Mouse (Mus musculus) ES-E14 (cell line): ENCODE results near the gene Dhx30. TPM values are rescaled to one million over a fixed set of nuclear protein-coding genes. Genes with fewer than 3 reads are reported as not detected.
A peak's percentile ranks its signal among the peaks of the same experiment; 100 is the strongest.
"Not testable (repeated sequence)": the region's sequence is repeated elsewhere in the genome, so short reads cannot be mapped to it uniquely, and the experiment has no call there.

ENCODE experiments used
- DNase-seq: peaks from one replicate; pipeline ENCODE4 v3.0.0-alpha.2; 2013; ENCODE audit warnings: low read depth, low spot score
- H3K27ac ChIP-seq: 2 replicates; pipeline ENCODE4 v1.5.1; 2012; ENCODE audit warnings: low read depth, mild to moderate bottlenecking, low read length, moderate library complexity, mixed read lengths; ENCODE audit not compliant: poor library complexity, insufficient read depth, severe bottlenecking
- H3K36me3 ChIP-seq: 2 replicates; pipeline ENCODE4 v1.6.1; 2012; ENCODE audit warnings: mild to moderate bottlenecking, low read length, moderate library complexity, mixed read lengths; ENCODE audit not compliant: control insufficient read depth, poor library complexity, insufficient read depth, severe bottlenecking
- H3K4me1 ChIP-seq, 2 experiments: fragments of 150-350 bp in 1 of 2; sonication (generic) in 1 of 2; 2 replicates each; pipeline ENCODE4 v1.6.1; 2012; ENCODE audit warnings: low read length in 2 of 2, mild to moderate bottlenecking in 1 of 2, mixed read lengths in 1 of 2; ENCODE audit not compliant: control insufficient read depth in 2 of 2, insufficient read depth in 2 of 2, poor library complexity in 1 of 2
- H3K4me3 ChIP-seq, 2 experiments: fragments of 150-350 bp in 1 of 2; sonication (generic) in 1 of 2; 2 replicates each; pipeline ENCODE4 v1.5.1; 2012; ENCODE audit warnings: low read length in 2 of 2, low read depth in 1 of 2, mild to moderate bottlenecking in 1 of 2, mixed read lengths in 1 of 2; ENCODE audit not compliant: insufficient read depth in 1 of 2, poor library complexity in 1 of 2, severe bottlenecking in 1 of 2
- H3K9ac ChIP-seq: 2 replicates; pipeline ENCODE4 v1.6.1; 2012; ENCODE audit warnings: low read depth, mild to moderate bottlenecking, low read length, mixed read lengths; ENCODE audit not compliant: poor library complexity, insufficient read depth, severe bottlenecking
- H3K9me3 ChIP-seq: fragments of 150-350 bp; sonication (generic); 2 replicates; pipeline ENCODE4 v1.6.1; 2012; ENCODE audit warnings: low read depth, mild to moderate bottlenecking, low read length; ENCODE audit not compliant: control insufficient read depth, insufficient read depth
- CHD2 ChIP-seq: IDR thresholded peaks from 2 replicates; pipeline ENCODE4 v1.6.1; 2014; ENCODE audit warnings: mild to moderate bottlenecking, low read depth, low read length, inconsistent platforms
- HCFC1 ChIP-seq: IDR thresholded peaks from 2 replicates; pipeline ENCODE4 v1.6.1; 2012; ENCODE audit warnings: low read length, inconsistent platforms, borderline replicate concordance; ENCODE audit not compliant: insufficient read depth
- MAFK ChIP-seq: IDR thresholded peaks from 2 replicates; pipeline ENCODE4 v1.6.1; 2014; ENCODE audit warnings: mild to moderate bottlenecking, low read depth, low read length, inconsistent platforms; ENCODE audit not compliant: insufficient read depth
- ZC3H11A ChIP-seq: IDR thresholded peaks from 2 replicates; pipeline ENCODE4 v1.6.1; 2012; ENCODE audit warnings: low read depth, mild to moderate bottlenecking, inconsistent platforms, low read length, borderline replicate concordance
- ZNF384 ChIP-seq: IDR thresholded peaks from 2 replicates; pipeline ENCODE4 v1.6.1; 2012; ENCODE audit warnings: low read depth, low read length, inconsistent platforms
- in situ Hi-C, 2 experiments: fragments of 600-800 bp; cut with MboI; formaldehyde crosslinking; loops; one replicate each; pipeline ENCODE4 v1.15.1; 2025; ENCODE audit warnings: low sequenced_read_pairs in 2 of 2, inconsistent platforms in 1 of 2; ENCODE audit not compliant: unreplicated experiment in 2 of 2
- total RNA-seq: library from RNA; depleted of rRNA; stranded (reverse); fragments of 300-350 nt; gene quantifications from 2 replicates; pipeline ENCODE4 v1.2.3, GENCODE M21; 2012

Dhx30 gene
- total RNA-seq, 1 experiment: 191 TPM

GRCm38 (mm10) chr9:110076468-110076867 is 41.2 kb downstream of the Dhx30 start:
- H3K36me3 ChIP-seq: peaks cover 44% of the 10 kb centered on the region
- not testable (repeated sequence) for H3K27ac ChIP-seq, DNase-seq, H3K4me1 ChIP-seq, H3K4me3 ChIP-seq, H3K9ac ChIP-seq, H3K9me3 ChIP-seq
- in situ Hi-C loops: loop anchor here (10.0 to 25.0 kb wide), 2 partner anchors 182 to 189 kb away; partner anchors contain the start of gene Cdc25a (in 1 of the 2)
- peak; percentile 89 for TF ChIP-seq ZNF384

- Histone ChIP-seq H3K9ac (no peak overlapping the region), H3K9me3 (no peaks in the 10 kb centered on the region), H3K36me3 (peaks cover 39% of the 10 kb centered on the region), H3K27ac (no peak overlapping the region), H3K4me3 (no peak overlapping the region), H3K4me1 (peaks cover 0 to 3% of the 10 kb centered on the region in 2 experiments; a peak in 1 of 4 replicates)
- peak; percentile 60 for DNase-seq
- in situ Hi-C loops: loop anchor here in 1 of 2 experiments (10.0 kb wide), 1 partner anchor 177 kb away; no protein-coding TSS in a partner anchor
- no peak for TF ChIP-seq ZNF384
- no peak for TF ChIP-seq ZC3H11A
- TF ChIP-seq HCFC1: no peak
- TF ChIP-seq MAFK: no peak
- TF ChIP-seq CHD2: no peak
These were observed 45.8 kb downstream of the Dhx30 start for GRCm38 (mm10) chr9:110071843-110072242.

DNA sequence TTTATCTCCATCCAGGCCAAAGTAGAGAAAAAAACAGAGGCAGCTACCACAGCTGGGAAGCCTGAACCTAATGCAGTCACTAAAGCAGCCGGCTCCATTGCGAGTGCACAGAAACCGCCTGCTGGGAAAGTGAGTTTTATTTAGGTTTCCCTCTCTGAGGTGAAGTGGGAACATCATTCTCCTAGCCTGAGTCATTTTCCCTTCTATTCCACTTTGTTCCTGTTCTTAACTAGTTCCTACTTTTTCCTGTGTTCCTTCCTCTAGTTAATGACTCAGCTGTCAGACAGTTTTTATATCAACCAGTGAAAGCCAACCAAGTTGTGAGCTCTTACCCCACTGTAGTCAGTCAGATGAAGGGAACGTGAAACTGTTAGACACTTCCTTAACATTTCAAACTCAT is 46.6 kb downstream of the Dhx30 start:
- Histone ChIP-seq H3K9me3 (no peaks in the 10 kb centered on the region), H3K4me3 (no peak overlapping the region), H3K4me1 (peaks cover 0 to 3% of the 10 kb centered on the region in 2 experiments; a peak in 1 of 4 replicates), H3K36me3 (peaks cover 42% of the 10 kb centered on the region), H3K27ac (no peak overlapping the region), H3K9ac (no peak overlapping the region)
- in situ Hi-C loops: loop anchor here in 1 of 2 experiments (10.0 kb wide), 1 partner anchor 176 kb away; no protein-coding TSS in a partner anchor
- TF ChIP-seq CHD2: no peak
- TF ChIP-seq ZC3H11A: no peak
- no peak for TF ChIP-seq MAFK
- no peak for TF ChIP-seq HCFC1
- TF ChIP-seq ZNF384: no peak
- DNase-seq: no peak

GRCm38 (mm10) chr9:110070358-110070757 is 47.3 kb downstream of the Dhx30 start:
- H3K4me3 ChIP-seq: no peak overlapping the region
- in situ Hi-C loops: loop anchor here in 1 of 2 experiments (10.0 kb wide), 1 partner anchor 176 kb away; no protein-coding TSS in a partner anchor
- H3K9me3 ChIP-seq: no peaks in the 10 kb centered on the region
- DNase-seq: no peak
- no peak for TF ChIP-seq HCFC1
- no peak for TF ChIP-seq ZC3H11A
- no peak for TF ChIP-seq CHD2
- TF ChIP-seq MAFK: no peak
- TF ChIP-seq ZNF384: no peak
- no peak overlapping the region for H3K9ac ChIP-seq
- H3K27ac ChIP-seq: no peak overlapping the region
- H3K36me3 ChIP-seq: peaks cover 42% of the 10 kb centered on the region
- peaks cover 0 to 3% of the 10 kb centered on the region in 2 experiments; a peak in 1 of 4 replicates for H3K4me1 ChIP-seq

DNA sequence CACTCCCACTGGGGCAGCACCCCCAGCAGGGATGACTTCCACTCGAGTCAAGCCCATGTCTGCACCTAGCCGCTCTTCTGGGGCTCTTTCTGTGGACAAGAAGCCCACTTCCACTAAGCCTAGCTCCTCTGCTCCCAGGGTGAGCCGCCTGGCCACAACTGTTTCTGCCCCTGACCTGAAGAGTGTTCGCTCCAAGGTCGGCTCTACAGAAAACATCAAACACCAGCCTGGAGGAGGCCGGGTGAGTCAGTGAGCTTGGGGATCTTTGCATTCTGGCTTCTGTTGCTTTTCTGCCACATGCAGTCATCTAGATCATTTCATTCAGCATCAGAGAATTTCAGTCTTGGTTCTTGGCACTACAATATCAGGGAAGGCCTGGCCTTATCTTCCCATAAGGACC is 48.9 kb downstream of the Dhx30 start:
- in situ Hi-C loops: no loop called here
- H3K9ac ChIP-seq: no peak overlapping the region
- H3K9me3 ChIP-seq: no peaks in the 10 kb centered on the region
- TF ChIP-seq ZC3H11A (no peak), CHD2 (no peak), MAFK (no peak), HCFC1 (no peak), ZNF384 (no peak)
- peaks cover 0 to 3% of the 10 kb centered on the region in 2 experiments; a peak in 1 of 4 replicates for H3K4me1 ChIP-seq
- H3K4me3 ChIP-seq: no peak overlapping the region
- peaks cover 42% of the 10 kb centered on the region for H3K36me3 ChIP-seq
- no peak for DNase-seq
- no peak overlapping the region for H3K27ac ChIP-seq
